Mouse (Mus musculus): ENCODE results near the gene 1700028K03Rik. TPM values are rescaled to one million over a fixed set of nuclear protein-coding genes. Genes with fewer than 3 reads are reported as not detected.

Gene 1700028K03Rik
- polyA plus RNA-seq, 1 experiment from 2014 or later: 0.01 TPM

- Histone ChIP-seq H3K27me3 (no peaks in the 10 kb centered on the region), H3K36me3 (peaks cover 2% of the 10 kb centered on the region; the same call in 1 of the 2 replicates), H3K4me3 (replicated peaks) (no peak overlapping the region), H3K4me1 (replicated peaks) (peaks cover 7% of the 10 kb centered on the region), H3K4me2 (no peak overlapping the region), H3K9me3 (replicated peaks) (no peaks in the 10 kb centered on the region), H3K9ac (no peak overlapping the region), H3K27ac (no peak overlapping the region)
- WGBS (ENCODE audit: insufficient replicate concordance): 71% methylated on average over 10 of the region's 10 CpGs
- DNase-seq (no peak), ATAC-seq (ENCODE audit: low read depth) (no peak)
Observed at GRCm38 (mm10) chr5:107510503-107510902, 24.0 kb upstream of the 1700028K03Rik start.

- no peak overlapping the region for H3K4me3 ChIP-seq (replicated peaks)
Observed at GRCm38 (mm10) chr5:107511326-107511725, 23.2 kb upstream of the 1700028K03Rik start.

DNA sequence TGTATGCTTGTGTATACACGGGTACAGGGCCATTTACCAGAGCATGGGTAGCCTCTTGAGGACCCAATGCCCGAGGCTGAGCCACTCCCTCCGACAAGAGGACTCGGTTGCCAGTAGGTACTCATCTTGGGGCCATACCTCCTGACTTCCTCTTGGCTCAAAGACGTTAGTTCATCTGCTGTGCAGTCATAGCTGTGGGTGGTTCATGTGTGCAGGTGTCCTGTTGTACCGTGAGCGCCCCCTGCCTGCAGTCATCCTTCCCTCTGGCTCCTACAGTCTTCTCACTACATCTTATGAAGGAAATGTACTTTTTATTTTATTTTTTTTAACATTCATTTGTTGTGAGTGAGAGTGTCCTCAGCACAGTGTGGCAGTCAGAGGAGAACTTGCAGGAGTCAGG, 20.9 kb upstream of the 1700028K03Rik start:
- peak; percentile 49 for DNase-seq

More at GRCm38 (mm10) chr5:107511326-107511725, 23.2 kb upstream of the 1700028K03Rik start:
- no peak for DNase-seq
- ATAC-seq (ENCODE audit: low read depth): no peak
- no peaks in the 10 kb centered on the region for H3K27me3 ChIP-seq
- H3K9me3 ChIP-seq (replicated peaks): no peaks in the 10 kb centered on the region
- no peak overlapping the region for H3K27ac ChIP-seq
- peaks cover 2% of the 10 kb centered on the region; the same call in 1 of the 2 replicates for H3K36me3 ChIP-seq
- H3K4me2 ChIP-seq: no peak overlapping the region
- no peak overlapping the region for H3K9ac ChIP-seq
- H3K4me1 ChIP-seq (replicated peaks): peaks cover 10% of the 10 kb centered on the region
- WGBS (ENCODE audit: insufficient replicate concordance): 39% methylated on average over 2 of the region's 2 CpGs

GRCm38 (mm10) chr5:107515453-107515852, 19.1 kb upstream of the 1700028K03Rik start:
- no peak overlapping the region for H3K9ac ChIP-seq
- no peaks in the 10 kb centered on the region for H3K9me3 ChIP-seq (replicated peaks)
- ATAC-seq (ENCODE audit: low read depth) (peak; percentile 74), DNase-seq (peak; percentile 11)
- peaks cover 1% of the 10 kb centered on the region; the same call in 1 of the 2 replicates for H3K36me3 ChIP-seq
- H3K4me2 ChIP-seq: no peak overlapping the region
- peaks cover 10% of the 10 kb centered on the region for H3K4me1 ChIP-seq (replicated peaks)
- no peak overlapping the region for H3K4me3 ChIP-seq (replicated peaks)
- no peaks in the 10 kb centered on the region for H3K27me3 ChIP-seq
- H3K27ac ChIP-seq: no peak overlapping the region
- 68% methylated on average over 3 of the region's 3 CpGs for WGBS (ENCODE audit: insufficient replicate concordance)

More for the DNA sequence above, 20.9 kb upstream of the 1700028K03Rik start:
- Histone ChIP-seq H3K9me3 (replicated peaks) (no peaks in the 10 kb centered on the region), H3K9ac (no peak overlapping the region), H3K27ac (no peak overlapping the region), H3K27me3 (no peaks in the 10 kb centered on the region), H3K4me3 (replicated peaks) (no peak overlapping the region), H3K4me2 (no peak overlapping the region), H3K36me3 (peaks cover 2% of the 10 kb centered on the region; the same call in 1 of the 2 replicates), H3K4me1 (replicated peaks) (peaks cover 10% of the 10 kb centered on the region)
- 26% methylated on average over 7 of the region's 7 CpGs for WGBS (ENCODE audit: insufficient replicate concordance)
- ATAC-seq (ENCODE audit: low read depth): peak; percentile 65

- no peak overlapping the region for H3K4me2 ChIP-seq
- DNase-seq: no peak
- no peaks in the 10 kb centered on the region for H3K27me3 ChIP-seq
- H3K36me3 ChIP-seq: no peaks in the 10 kb centered on the region
- H3K4me3 ChIP-seq (replicated peaks): no peak overlapping the region
- no peak overlapping the region for H3K9ac ChIP-seq
- H3K9me3 ChIP-seq (replicated peaks): no peaks in the 10 kb centered on the region
- 78% methylated on average over 1 of the region's 1 CpGs for WGBS (ENCODE audit: insufficient replicate concordance)
- peaks cover 10% of the 10 kb centered on the region for H3K4me1 ChIP-seq (replicated peaks)
- no peak overlapping the region for H3K27ac ChIP-seq
- ATAC-seq (ENCODE audit: low read depth): no peak
Observed at GRCm38 (mm10) chr5:107516087-107516486, 18.4 kb upstream of the 1700028K03Rik start.

DNA sequence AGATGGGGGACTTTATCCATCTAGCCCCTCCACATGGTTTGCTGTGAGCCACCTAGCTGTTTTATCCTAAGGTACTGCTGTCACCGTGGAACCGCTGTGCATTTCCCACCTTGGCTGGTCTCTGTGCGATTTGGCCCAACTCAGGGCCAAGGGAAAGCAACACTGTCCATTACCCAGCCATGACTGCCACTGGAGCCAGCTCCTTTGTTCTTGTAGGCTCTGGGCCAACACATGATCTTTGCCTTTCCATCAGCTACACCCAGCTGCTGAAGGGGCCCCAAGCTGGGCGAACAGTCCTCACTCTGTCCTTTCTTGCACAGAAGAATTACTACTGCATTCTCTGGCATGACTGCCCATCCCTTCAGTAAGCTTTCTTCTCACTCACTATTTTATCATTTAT, 15.9 kb upstream of the 1700028K03Rik start:
- no peaks in the 10 kb centered on the region for H3K27me3 ChIP-seq
- H3K4me1 ChIP-seq (replicated peaks): peaks cover 8% of the 10 kb centered on the region
- no peak overlapping the region for H3K4me3 ChIP-seq (replicated peaks)
- no peak for ATAC-seq (ENCODE audit: low read depth)
- no peaks in the 10 kb centered on the region for H3K36me3 ChIP-seq
- no peak overlapping the region for H3K27ac ChIP-seq
- DNase-seq: no peak
- no peak overlapping the region for H3K9ac ChIP-seq
- no peaks in the 10 kb centered on the region for H3K9me3 ChIP-seq (replicated peaks)
- 75% methylated on average over 4 of the region's 4 CpGs for WGBS (ENCODE audit: insufficient replicate concordance)
- H3K4me2 ChIP-seq: no peak overlapping the region

DNA sequence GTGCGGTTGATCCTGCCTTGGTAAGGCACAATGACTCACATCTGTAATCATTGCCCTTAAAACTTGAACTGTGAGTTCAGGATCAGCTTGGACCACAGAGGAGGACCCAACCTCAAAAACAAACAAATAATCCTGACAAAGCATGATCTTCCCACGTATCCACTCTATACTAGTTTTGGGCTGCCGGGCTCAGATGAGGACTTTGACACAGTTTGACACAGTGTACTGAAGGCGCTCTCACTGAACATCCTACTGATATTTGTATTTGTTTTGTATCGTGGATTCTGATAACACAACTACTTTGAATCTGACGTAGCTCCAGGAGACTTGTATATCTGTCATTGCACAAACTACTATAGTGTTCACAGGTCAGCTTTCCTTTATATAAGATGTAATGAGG, 13.1 kb upstream of the 1700028K03Rik start:
- no peak for ATAC-seq (ENCODE audit: low read depth)
- DNase-seq: no peak
- H3K9ac ChIP-seq: no peak overlapping the region
- H3K9me3 ChIP-seq (replicated peaks): no peaks in the 10 kb centered on the region
- no peaks in the 10 kb centered on the region for H3K4me1 ChIP-seq (replicated peaks)
- WGBS (ENCODE audit: insufficient replicate concordance): 67% methylated on average over 6 of the region's 6 CpGs
- H3K36me3 ChIP-seq: no peaks in the 10 kb centered on the region
- no peaks in the 10 kb centered on the region for H3K27me3 ChIP-seq
- no peak overlapping the region for H3K4me2 ChIP-seq
- H3K4me3 ChIP-seq (replicated peaks): no peak overlapping the region
- no peak overlapping the region for H3K27ac ChIP-seq

GRCm38 (mm10) chr5:107521897-107522296, 12.6 kb upstream of the 1700028K03Rik start:
- H3K36me3 ChIP-seq: no peaks in the 10 kb centered on the region
- H3K9me3 ChIP-seq (replicated peaks): no peaks in the 10 kb centered on the region
- no peak for DNase-seq
- no peaks in the 10 kb centered on the region for H3K27me3 ChIP-seq
- no peak overlapping the region for H3K4me3 ChIP-seq (replicated peaks)
- 48% methylated on average over 7 of the region's 7 CpGs for WGBS (ENCODE audit: insufficient replicate concordance)
- H3K27ac ChIP-seq: no peak overlapping the region
- no peak overlapping the region for H3K9ac ChIP-seq
- no peak overlapping the region for H3K4me2 ChIP-seq
- no peaks in the 10 kb centered on the region for H3K4me1 ChIP-seq (replicated peaks)
- ATAC-seq (ENCODE audit: low read depth): no peak

DNA sequence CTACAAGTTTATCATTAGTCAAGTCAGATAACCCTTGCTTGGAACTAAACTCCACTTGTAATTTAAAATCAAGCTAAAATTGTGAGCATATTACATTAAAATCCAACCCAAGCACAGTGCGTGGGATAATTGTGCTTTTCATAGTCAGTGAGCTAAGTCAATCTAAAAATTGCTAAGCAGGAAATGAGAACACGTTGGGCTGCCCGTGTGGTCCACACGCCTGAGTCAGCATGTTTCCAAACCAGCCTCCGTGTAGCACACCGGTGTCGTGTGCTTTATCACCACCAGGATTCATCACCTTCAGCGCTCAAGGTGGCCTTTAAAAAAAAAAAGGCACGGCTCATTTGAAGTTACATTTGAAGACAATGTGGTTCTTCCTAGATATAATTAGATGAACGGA, 10.2 kb upstream of the 1700028K03Rik start:
- Histone ChIP-seq H3K27me3 (no peaks in the 10 kb centered on the region), H3K27ac (no peak overlapping the region), H3K4me3 (replicated peaks) (no peak overlapping the region), H3K36me3 (no peaks in the 10 kb centered on the region), H3K4me1 (replicated peaks) (no peaks in the 10 kb centered on the region), H3K4me2 (no peak overlapping the region), H3K9ac (no peak overlapping the region), H3K9me3 (replicated peaks) (no peaks in the 10 kb centered on the region)
- DNase-seq (no peak), ATAC-seq (ENCODE audit: low read depth) (no peak)
- 50% methylated on average over 10 of the region's 10 CpGs for WGBS (ENCODE audit: insufficient replicate concordance)

DNA sequence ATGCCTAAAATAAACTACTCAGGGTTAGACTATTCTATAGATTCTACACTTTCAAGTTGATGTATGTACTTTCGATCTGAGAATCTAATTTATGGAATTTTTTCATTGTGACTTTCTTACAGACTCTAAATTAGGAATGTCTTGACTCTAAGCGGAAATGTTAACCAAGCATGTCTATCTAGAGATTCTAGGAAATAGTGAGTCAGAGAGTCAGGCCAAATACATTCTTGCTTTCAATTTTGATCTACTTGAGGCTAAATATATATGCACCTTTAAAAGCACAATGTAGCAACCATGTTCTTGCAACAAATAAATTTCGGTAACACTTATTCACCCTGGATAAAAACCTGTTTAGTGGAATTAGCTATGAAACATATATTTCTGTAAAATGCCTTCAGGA, 5.7 kb upstream of the 1700028K03Rik start:
- Histone ChIP-seq H3K27me3 (no peaks in the 10 kb centered on the region), H3K4me2 (no peak overlapping the region), H3K36me3 (no peaks in the 10 kb centered on the region), H3K4me1 (replicated peaks) (peaks cover 5% of the 10 kb centered on the region), H3K4me3 (replicated peaks) (no peak overlapping the region), H3K9me3 (replicated peaks) (no peaks in the 10 kb centered on the region), H3K27ac (no peak overlapping the region), H3K9ac (no peak overlapping the region)
- 78% methylated on average over 3 of the region's 3 CpGs for WGBS (ENCODE audit: insufficient replicate concordance)
- DNase-seq (no peak), ATAC-seq (ENCODE audit: low read depth) (no peak)

DNA sequence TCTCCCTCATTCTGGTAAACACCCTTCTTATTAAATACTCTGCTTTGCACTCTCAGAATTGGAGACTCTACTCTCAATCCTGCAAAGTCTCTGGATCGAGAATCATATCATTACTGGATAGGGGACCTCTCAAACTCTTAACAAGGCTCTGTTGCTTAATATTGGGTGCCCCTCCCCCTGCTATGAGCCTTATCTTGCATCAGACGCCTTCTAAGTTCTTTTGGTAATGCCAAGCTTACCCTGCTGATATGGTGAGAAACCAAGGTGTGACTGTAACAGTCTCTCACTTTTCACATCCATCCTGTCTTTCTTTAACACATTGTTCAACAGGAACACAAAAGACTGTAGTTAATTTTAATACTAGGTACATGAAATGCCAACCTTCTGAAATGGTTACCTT, 919 bp upstream of the 1700028K03Rik start:
- peak; percentile 45; the same call in 1 of the 2 replicates for ATAC-seq (ENCODE audit: low read depth)
- no peaks in the 10 kb centered on the region for H3K27me3 ChIP-seq
- H3K4me3 ChIP-seq (replicated peaks): no peak overlapping the region
- no peak overlapping the region for H3K4me2 ChIP-seq
- 14% methylated on average over 2 of the region's 2 CpGs for WGBS (ENCODE audit: insufficient replicate concordance)
- H3K4me1 ChIP-seq (replicated peaks): peaks cover 8% of the 10 kb centered on the region
- H3K9ac ChIP-seq: no peak overlapping the region
- H3K36me3 ChIP-seq: no peaks in the 10 kb centered on the region
- H3K27ac ChIP-seq: no peak overlapping the region
- H3K9me3 ChIP-seq (replicated peaks): no peaks in the 10 kb centered on the region
- DNase-seq: peak; percentile 11

DNA sequence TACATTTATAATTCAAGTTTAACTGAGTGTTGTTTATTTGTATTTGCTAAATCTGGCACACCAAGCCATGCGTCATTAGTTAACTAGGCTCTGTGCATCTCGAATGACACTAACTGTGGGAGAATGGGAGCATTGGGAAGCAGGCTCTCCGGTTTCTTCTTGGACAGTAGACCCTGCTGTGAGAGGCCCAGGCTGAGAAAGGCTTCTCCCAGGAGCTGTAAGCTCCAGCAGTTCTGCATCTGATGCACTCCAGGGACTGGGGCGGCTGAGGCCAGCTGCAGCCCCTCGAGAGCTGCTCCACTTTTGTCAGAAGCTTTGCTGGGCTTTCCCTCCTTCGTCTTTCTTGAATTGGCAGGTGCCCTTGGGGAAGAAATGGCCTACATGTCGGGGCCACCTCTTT, 7.2 kb downstream of the 1700028K03Rik start:
- DNase-seq (no peak), ATAC-seq (ENCODE audit: low read depth) (no peak)
- Histone ChIP-seq H3K27me3 (peaks cover 7% of the 10 kb centered on the region), H3K36me3 (no peaks in the 10 kb centered on the region), H3K4me1 (replicated peaks) (peaks cover 3% of the 10 kb centered on the region; the same call in 1 of the 2 replicates), H3K27ac (no peak overlapping the region), H3K4me3 (replicated peaks) (no peak overlapping the region), H3K9me3 (replicated peaks) (no peaks in the 10 kb centered on the region), H3K9ac (no peak overlapping the region; the same call in 1 of the 2 replicates), H3K4me2 (no peak overlapping the region)
- WGBS (ENCODE audit: insufficient replicate concordance): 57% methylated on average over 7 of the region's 7 CpGs
